Mouse (Mus musculus) testis, adult 2 months (tissue): Measurements from ENCODE around the gene Rnf39. TPM values are rescaled to one million over a fixed set of nuclear protein-coding genes. Genes with fewer than 3 reads are reported as not detected.

Experiments used
- H3K27ac ChIP-seq: fragments of 200-500 bp; 2 replicates; pipeline ENCODE4 v1.5.1; 2012; ENCODE audit warnings: low read depth, low read length; ENCODE audit not compliant: control insufficient read depth, insufficient read depth
- H3K27me3 ChIP-seq: fragments of 200-500 bp; 2 replicates; pipeline ENCODE4 v1.6.1; 2012; ENCODE audit warnings: mild to moderate bottlenecking, low read length, moderate library complexity; ENCODE audit not compliant: control insufficient read depth, insufficient read depth
- H3K36me3 ChIP-seq: fragments of 200-500 bp; 2 replicates; pipeline ENCODE4 v1.6.1; 2012; ENCODE audit warnings: mild to moderate bottlenecking, low read length; ENCODE audit not compliant: control insufficient read depth, insufficient read depth
- H3K4me1 ChIP-seq: fragments of 200-500 bp; 2 replicates; pipeline ENCODE4 v1.6.1; 2012; ENCODE audit warnings: low read length; ENCODE audit not compliant: control insufficient read depth, insufficient read depth
- H3K4me3 ChIP-seq: fragments of 200-500 bp; 2 replicates; pipeline ENCODE4 v1.5.1; 2012; ENCODE audit warnings: low read depth, mild to moderate bottlenecking, low read length, moderate library complexity, mixed read lengths; ENCODE audit not compliant: control insufficient read depth
- CTCF ChIP-seq: fragments of 200-500 bp; IDR thresholded peaks from 2 replicates; pipeline ENCODE4 v1.5.1; 2012; ENCODE audit warnings: low read depth, mild to moderate bottlenecking, inconsistent platforms, low read length, moderate library complexity; ENCODE audit not compliant: control insufficient read depth, insufficient read depth, insufficient replicate concordance
- POLR2A ChIP-seq: fragments of 200-500 bp; IDR thresholded peaks from 2 replicates; pipeline ENCODE4 v1.6.1; 2012; ENCODE audit warnings: low read depth, mild to moderate bottlenecking, inconsistent platforms, low read length, moderate library complexity; ENCODE audit not compliant: control insufficient read depth
- polyA plus RNA-seq: library from polyadenylated mRNA; depleted of rRNA; stranded (reverse); fragments of >200 nt; gene quantifications from 2 replicates; pipeline ENCODE4 v1.2.3, GENCODE M21; 2012; rRNA removed

Gene Rnf39
- polyA plus RNA-seq, 1 experiment, result 0.32 TPM

DNA sequence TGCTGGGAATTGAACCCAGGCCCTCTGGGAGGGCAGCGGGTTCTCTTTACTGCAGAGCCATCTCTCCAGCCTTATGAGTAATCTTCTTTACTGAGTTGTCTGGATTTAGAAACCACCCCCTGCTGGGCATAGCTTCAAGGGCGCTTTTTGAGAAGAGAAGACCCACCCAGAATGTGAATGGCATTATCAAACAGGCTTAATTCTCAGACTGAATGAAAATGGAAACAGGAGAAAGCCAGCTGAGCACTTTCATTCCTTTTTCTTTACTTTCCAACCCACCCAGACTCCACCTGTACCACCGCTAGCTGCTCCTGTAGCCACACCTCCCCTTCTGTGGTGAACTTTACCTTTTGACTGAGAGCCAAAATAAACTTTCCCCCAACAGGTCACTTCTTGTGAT is 52.7 kb downstream of the Rnf39 start:
- H3K4me1 ChIP-seq, result no peaks in the 10 kb centered on the region
- H3K4me3 ChIP-seq, result no peak overlapping the region
- no peaks in the 10 kb centered on the region for H3K27me3 ChIP-seq
- H3K27ac ChIP-seq, result no peak overlapping the region
- H3K36me3 ChIP-seq, result no peaks in the 10 kb centered on the region
- TF ChIP-seq POLR2A (no peak), CTCF (no peak)

DNA sequence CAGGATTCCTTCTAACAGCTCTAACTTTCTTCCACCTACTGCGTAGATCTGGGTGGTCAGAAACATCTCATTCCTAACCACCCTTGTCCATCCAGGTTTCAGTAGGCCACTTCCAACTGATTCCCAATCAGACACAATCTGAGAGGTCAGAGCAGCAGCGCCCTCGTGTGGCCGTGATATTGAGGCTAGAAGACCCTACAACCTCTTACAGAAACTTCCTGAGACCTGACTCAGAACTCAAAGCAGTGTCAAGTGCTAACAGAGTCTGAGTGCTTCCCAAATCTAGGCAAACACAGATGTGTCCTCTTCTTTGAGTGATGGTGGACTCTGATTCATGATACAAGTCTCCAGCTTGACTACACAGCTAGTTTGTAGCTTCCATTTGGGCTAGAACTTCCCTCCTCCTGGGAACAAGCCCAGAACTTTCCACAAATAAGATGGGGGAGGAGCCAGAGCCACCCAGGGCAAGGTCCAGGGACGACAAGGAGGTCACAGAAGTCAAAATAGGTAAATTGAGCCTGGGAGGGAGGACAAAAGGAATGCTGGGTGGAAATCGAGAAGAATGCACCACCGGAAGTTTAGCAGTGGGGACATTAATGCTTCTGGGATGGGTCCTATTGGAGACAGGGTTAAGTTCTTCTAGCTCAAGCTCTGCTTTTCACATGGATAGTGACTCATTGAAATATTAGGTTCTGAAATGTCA is 54.5 kb downstream of the Rnf39 start:
- H3K27me3 ChIP-seq, result no peaks in the 10 kb centered on the region
- H3K4me3 ChIP-seq, result no peak overlapping the region
- H3K4me1 ChIP-seq, result no peaks in the 10 kb centered on the region
- H3K36me3 ChIP-seq, result no peaks in the 10 kb centered on the region
- TF ChIP-seq POLR2A, result no peak
- peak; percentile 63; the same call in 1 of the 2 replicates for TF ChIP-seq CTCF
- H3K27ac ChIP-seq, result no peak overlapping the region

Other genes with a start within 250 kb of the Rnf39 start
- gene H2-M10.5, start 170.0 kb upstream of the Rnf39 start, polyA plus RNA-seq, result not detected in 2 replicates
- not detected in 2 replicates for gene H2-M10.6, start 130.7 kb upstream of the Rnf39 start, polyA plus RNA-seq
- gene Trim26, start 105.8 kb upstream of the Rnf39 start, polyA plus RNA-seq, result 18.5 and 22.0 TPM in 2 replicates
- gene Trim15, start 75.7 kb upstream of the Rnf39 start, polyA plus RNA-seq, result not detected in 2 replicates
- gene Trim10, start 73.3 kb upstream of the Rnf39 start, polyA plus RNA-seq, result 0.04 TPM in 1 of 2 replicates, not detected in the other
- not detected in 2 replicates for gene Trim40, start 52.8 kb upstream of the Rnf39 start, polyA plus RNA-seq
- gene Trim31, start 44.8 kb upstream of the Rnf39 start, polyA plus RNA-seq, result not detected in 2 replicates
- gene Ppp1r11, start 8.8 kb downstream of the Rnf39 start, polyA plus RNA-seq, result 891 and 948 TPM in 2 replicates
- 51.9 and 53.2 TPM in 2 replicates for gene Znrd1, start 15.6 kb downstream of the Rnf39 start, polyA plus RNA-seq
- gene Znrd1as, start 15.7 kb downstream of the Rnf39 start, polyA plus RNA-seq, result 60.1 and 64.5 TPM in 2 replicates
- gene 2410137M14Rik, start 38.3 kb downstream of the Rnf39 start, polyA plus RNA-seq, result 0.56 and 1.0 TPM in 2 replicates
- 1.6 and 2.8 TPM in 2 replicates for gene H2-M5, start 46.6 kb downstream of the Rnf39 start, polyA plus RNA-seq
- 16.0 and 16.5 TPM in 2 replicates for gene Zfp57, start 58.2 kb downstream of the Rnf39 start, polyA plus RNA-seq
- gene Mog, start 80.5 kb downstream of the Rnf39 start, polyA plus RNA-seq, result 0.05 TPM in 1 of 2 replicates, not detected in the other
- 11.4 and 12.3 TPM in 2 replicates for gene Gabbr1, start 103.0 kb downstream of the Rnf39 start, polyA plus RNA-seq
- not detected in 2 replicates for gene Olfr90, start 145.6 kb downstream of the Rnf39 start, polyA plus RNA-seq
- 0.11 and 0.22 TPM in 2 replicates for gene Olfr91, start 155.4 kb downstream of the Rnf39 start, polyA plus RNA-seq
- gene Olfr92, start 177.2 kb downstream of the Rnf39 start, polyA plus RNA-seq, result not detected in 2 replicates
- gene Olfr93, start 218.6 kb downstream of the Rnf39 start, polyA plus RNA-seq, result 0.85 TPM in 1 of 2 replicates, not detected in the other